Mouse (Mus musculus): ENCODE measurements around the gene Mfrp. TPM values are rescaled to one million over a fixed set of nuclear protein-coding genes. Genes with fewer than 3 reads are reported as not detected.

The Mfrp gene
- polyA plus RNA-seq (2016; fragmentation: Nextera tagmentation; extraction: Ambion mirVana) = 0.15 and 0.26 TPM in 2 replicates

- peak within 1 kb of the TSS; percentile 22 for H3K27ac ChIP-seq
- H3K36me3 ChIP-seq (replicated peaks) = peaks cover 44% of the 10 kb centered on the region
- no peaks in the 10 kb centered on the region for H3K27me3 ChIP-seq (ENCODE audit: poor library complexity, severe bottlenecking)
- WGBS = 53% methylated on average over 9 of the region's 9 CpGs
- peaks cover 42% of the 10 kb centered on the region for H3K4me1 ChIP-seq
- 0 out of 2 replicates have a peak within 1 kb of the TSS, but pooled peaks have one; percentile 0 for H3K4me3 ChIP-seq
- H3K9me3 ChIP-seq = no peaks in the 10 kb centered on the region
- no peak for DNase-seq (ENCODE audit: extremely low spot score, low spot score)
Measured at GRCm38 (mm10) chr9:44101490-44101889, at the start of gene Mfrp. Mfrp (plus strand) TSS chr9:44101729.

GRCm38 (mm10) chr9:44052855-44053254 is 48.7 kb upstream of the Mfrp start:
- Histone ChIP-seq H3K9me3 (no peaks in the 10 kb centered on the region), H3K36me3 (replicated peaks) (no peaks in the 10 kb centered on the region), H3K27me3 (ENCODE audit: poor library complexity, severe bottlenecking) (peaks cover 7% of the 10 kb centered on the region), H3K4me3 (no peak overlapping the region), H3K4me1 (no peaks in the 10 kb centered on the region), H3K27ac (no peak overlapping the region)
- 62% methylated on average over 3 of the region's 3 CpGs for WGBS
- DNase-seq (ENCODE audit: extremely low spot score, low spot score) = no peak

- Histone ChIP-seq H3K36me3 (replicated peaks) (no peaks in the 10 kb centered on the region), H3K4me1 (no peaks in the 10 kb centered on the region), H3K9me3 (no peaks in the 10 kb centered on the region), H3K27me3 (ENCODE audit: poor library complexity, severe bottlenecking) (no peaks in the 10 kb centered on the region), H3K4me3 (no peak overlapping the region), H3K27ac (no peak overlapping the region)
- no peak for DNase-seq (ENCODE audit: extremely low spot score, low spot score)
- WGBS = 80% methylated on average over 1 of the region's 1 CpGs
Measured at GRCm38 (mm10) chr9:44053936-44054335, 47.6 kb upstream of the Mfrp start.

GRCm38 (mm10) chr9:44058606-44059005 is 42.9 kb upstream of the Mfrp start:
- no peak overlapping the region for H3K27ac ChIP-seq
- WGBS = 86% methylated on average over 6 of the region's 6 CpGs
- no peak for DNase-seq (ENCODE audit: extremely low spot score, low spot score)
- no peak overlapping the region for H3K4me3 ChIP-seq
- H3K27me3 ChIP-seq (ENCODE audit: poor library complexity, severe bottlenecking) = no peaks in the 10 kb centered on the region
- no peaks in the 10 kb centered on the region for H3K36me3 ChIP-seq (replicated peaks)
- no peaks in the 10 kb centered on the region for H3K9me3 ChIP-seq
- H3K4me1 ChIP-seq = no peaks in the 10 kb centered on the region

- Histone ChIP-seq H3K9me3 (no peaks in the 10 kb centered on the region), H3K4me3 (no peak overlapping the region), H3K27ac (no peak overlapping the region), H3K27me3 (ENCODE audit: poor library complexity, severe bottlenecking) (peaks cover 23% of the 10 kb centered on the region), H3K36me3 (replicated peaks) (no peaks in the 10 kb centered on the region), H3K4me1 (peaks cover 33% of the 10 kb centered on the region)
- DNase-seq (ENCODE audit: extremely low spot score, low spot score) = no peak
- WGBS = 38% methylated on average over 1 of the region's 1 CpGs
Measured at GRCm38 (mm10) chr9:44065177-44065576, 36.4 kb upstream of the Mfrp start.

GRCm38 (mm10) chr9:44066785-44067225 is 34.7 kb upstream of the Mfrp start, which contains the start of gene Usp2:
Usp2 (plus strand) TSS chr9:44067021.
- peak; percentile 99 for DNase-seq (ENCODE audit: extremely low spot score, low spot score)
- under 1% methylated on average over 38 of the region's 38 CpGs for WGBS
- H3K4me1 ChIP-seq = peaks cover 49% of the 10 kb centered on the region
- peak within 1 kb of the TSS; percentile 78 for H3K27ac ChIP-seq
- peaks cover 32% of the 10 kb centered on the region for H3K27me3 ChIP-seq (ENCODE audit: poor library complexity, severe bottlenecking)
- no peaks in the 10 kb centered on the region for H3K36me3 ChIP-seq (replicated peaks)
- H3K4me3 ChIP-seq = peak within 1 kb of the TSS; percentile 61
- no peaks in the 10 kb centered on the region for H3K9me3 ChIP-seq

- 11% methylated on average over 15 of the region's 15 CpGs for WGBS
- Histone ChIP-seq H3K9me3 (no peaks in the 10 kb centered on the region), H3K4me3 (peak overlapping the region; percentile 61), H3K27me3 (ENCODE audit: poor library complexity, severe bottlenecking) (peaks cover 34% of the 10 kb centered on the region), H3K4me1 (peaks cover 55% of the 10 kb centered on the region), H3K36me3 (replicated peaks) (no peaks in the 10 kb centered on the region), H3K27ac (peak overlapping the region; percentile 78)
- DNase-seq (ENCODE audit: extremely low spot score, low spot score) = no peak
Measured at GRCm38 (mm10) chr9:44067241-44067959, 34.1 kb upstream of the Mfrp start.

GRCm38 (mm10) chr9:44067960-44068330 is 33.6 kb upstream of the Mfrp start:
- H3K36me3 ChIP-seq (replicated peaks) = no peaks in the 10 kb centered on the region
- H3K4me1 ChIP-seq = peaks cover 61% of the 10 kb centered on the region
- WGBS = 80% methylated on average over 6 of the region's 6 CpGs
- H3K4me3 ChIP-seq = no peak overlapping the region; the same call in 1 of the 2 replicates
- H3K9me3 ChIP-seq = no peaks in the 10 kb centered on the region
- H3K27me3 ChIP-seq (ENCODE audit: poor library complexity, severe bottlenecking) = peaks cover 39% of the 10 kb centered on the region
- DNase-seq (ENCODE audit: extremely low spot score, low spot score) = no peak
- no peak overlapping the region for H3K27ac ChIP-seq

- H3K36me3 ChIP-seq (replicated peaks) = no peaks in the 10 kb centered on the region
Measured at GRCm38 (mm10) chr9:44069252-44069651, 32.3 kb upstream of the Mfrp start.

GRCm38 (mm10) chr9:44070113-44070843 is 31.3 kb upstream of the Mfrp start:
- Histone ChIP-seq H3K4me1 (peaks cover 81% of the 10 kb centered on the region), H3K36me3 (replicated peaks) (no peaks in the 10 kb centered on the region), H3K9me3 (no peaks in the 10 kb centered on the region), H3K27ac (peak overlapping the region; percentile 84), H3K4me3 (peak overlapping the region; percentile 8; the same call in 1 of the 2 replicates), H3K27me3 (ENCODE audit: poor library complexity, severe bottlenecking) (peaks cover 51% of the 10 kb centered on the region)
- DNase-seq (ENCODE audit: extremely low spot score, low spot score) = no peak
- 69% methylated on average over 14 of the region's 14 CpGs for WGBS

More at GRCm38 (mm10) chr9:44069252-44069651, 32.3 kb upstream of the Mfrp start:
- no peaks in the 10 kb centered on the region for H3K9me3 ChIP-seq
- peak overlapping the region; percentile 48; the same call in 1 of the 2 replicates for H3K27ac ChIP-seq
- WGBS = 25% methylated on average over 7 of the region's 7 CpGs
- no peak overlapping the region for H3K4me3 ChIP-seq
- peaks cover 41% of the 10 kb centered on the region for H3K27me3 ChIP-seq (ENCODE audit: poor library complexity, severe bottlenecking)
- no peak for DNase-seq (ENCODE audit: extremely low spot score, low spot score)
- peaks cover 74% of the 10 kb centered on the region for H3K4me1 ChIP-seq

- peak overlapping the region; percentile 8; the same call in 1 of the 2 replicates for H3K4me3 ChIP-seq
- no peak for DNase-seq (ENCODE audit: extremely low spot score, low spot score)
- no peaks in the 10 kb centered on the region for H3K36me3 ChIP-seq (replicated peaks)
- peaks cover 87% of the 10 kb centered on the region for H3K4me1 ChIP-seq
- peaks cover 57% of the 10 kb centered on the region for H3K27me3 ChIP-seq (ENCODE audit: poor library complexity, severe bottlenecking)
- H3K27ac ChIP-seq = peak overlapping the region; percentile 84
- WGBS = 51% methylated on average over 8 of the region's 8 CpGs
- H3K9me3 ChIP-seq = no peaks in the 10 kb centered on the region
Measured at GRCm38 (mm10) chr9:44070844-44071231, 30.7 kb upstream of the Mfrp start.

- Histone ChIP-seq H3K4me1 (peaks cover 90% of the 10 kb centered on the region), H3K36me3 (replicated peaks) (no peaks in the 10 kb centered on the region), H3K27me3 (ENCODE audit: poor library complexity, severe bottlenecking) (peaks cover 63% of the 10 kb centered on the region), H3K27ac (peak overlapping the region; percentile 84), H3K4me3 (peak overlapping the region; percentile 36), H3K9me3 (no peaks in the 10 kb centered on the region)
- 23% methylated on average over 11 of the region's 11 CpGs for WGBS
- peak; percentile 74 for DNase-seq (ENCODE audit: extremely low spot score, low spot score)
Measured at GRCm38 (mm10) chr9:44071914-44072598, 29.5 kb upstream of the Mfrp start.
